Mouse (Mus musculus): Measurements from ENCODE around the gene Il12rb1. TPM values are rescaled to one million over a fixed set of nuclear protein-coding genes. Genes with fewer than 3 reads are reported as not detected.

Gene Il12rb1
- total RNA-seq (2021) = not detected
- long read RNA-seq, experiment 1 = 0 reads
- long read RNA-seq, experiment 2 = 0 reads

GRCm38 (mm10) chr8:70808239-70808638, at the start of gene Il12rb1:
TSS of gene Il12rb1 (plus strand) at chr8:70808449.
- no peak for DNase-seq (ENCODE audit: low spot score in 2 of 2)

GRCm38 (mm10) chr8:70758616-70759561, 49.4 kb upstream of the Il12rb1 start:
- peak in 1 of 2 experiments; percentile 14 for DNase-seq (ENCODE audit: low spot score in 2 of 2)

- no peak for DNase-seq (ENCODE audit: low spot score in 2 of 2)
Observed at GRCm38 (mm10) chr8:70760350-70760749, 47.9 kb upstream of the Il12rb1 start.

- DNase-seq (ENCODE audit: low spot score in 2 of 2) = peak; percentile 81 to 91
Observed at GRCm38 (mm10) chr8:70760775-70761406, 47.4 kb upstream of the Il12rb1 start, which contains the start of gene Mpv17l2. TSS of gene Mpv17l2 (minus strand) at chr8:70760946.

- no peak for DNase-seq (ENCODE audit: low spot score in 2 of 2)
Observed at GRCm38 (mm10) chr8:70762118-70762517, 46.1 kb upstream of the Il12rb1 start.

- DNase-seq (ENCODE audit: low spot score in 2 of 2) = no peak
Observed at GRCm38 (mm10) chr8:70763354-70763753, 44.9 kb upstream of the Il12rb1 start.

GRCm38 (mm10) chr8:70764026-70764425, 44.2 kb upstream of the Il12rb1 start:
- no peak for DNase-seq (ENCODE audit: low spot score in 2 of 2)

GRCm38 (mm10) chr8:70764676-70765075, 43.6 kb upstream of the Il12rb1 start:
- no peak for DNase-seq (ENCODE audit: low spot score in 2 of 2)

GRCm38 (mm10) chr8:70765329-70765728, 42.9 kb upstream of the Il12rb1 start:
- no peak for DNase-seq (ENCODE audit: low spot score in 2 of 2)

- peak in 1 of 2 experiments; percentile 49 for DNase-seq (ENCODE audit: low spot score in 2 of 2)
Observed at GRCm38 (mm10) chr8:70765838-70766570, 42.2 kb upstream of the Il12rb1 start.

- peak in 1 of 2 experiments; percentile 72 for DNase-seq (ENCODE audit: low spot score in 2 of 2)
Observed at GRCm38 (mm10) chr8:70766571-70767440, 41.4 kb upstream of the Il12rb1 start.

GRCm38 (mm10) chr8:70767503-70767902, 40.7 kb upstream of the Il12rb1 start:
- DNase-seq (ENCODE audit: low spot score in 2 of 2) = no peak

- DNase-seq (ENCODE audit: low spot score in 2 of 2) = no peak
Observed at GRCm38 (mm10) chr8:70768231-70768776, 39.9 kb upstream of the Il12rb1 start.

- DNase-seq (ENCODE audit: low spot score in 2 of 2) = peak in 1 of 2 experiments; percentile 36
Observed at GRCm38 (mm10) chr8:70768956-70769355, 39.3 kb upstream of the Il12rb1 start.

- peak; percentile 96 to 97 for DNase-seq (ENCODE audit: low spot score in 2 of 2)
Observed at GRCm38 (mm10) chr8:70769359-70769758, 38.9 kb upstream of the Il12rb1 start.

- DNase-seq (ENCODE audit: low spot score in 2 of 2) = no peak
Observed at GRCm38 (mm10) chr8:70769858-70770257, 38.4 kb upstream of the Il12rb1 start.

- DNase-seq (ENCODE audit: low spot score in 2 of 2) = no peak
Observed at GRCm38 (mm10) chr8:70770748-70771147, 37.5 kb upstream of the Il12rb1 start.

- DNase-seq (ENCODE audit: low spot score in 2 of 2) = no peak
Observed at GRCm38 (mm10) chr8:70771217-70771616, 37.0 kb upstream of the Il12rb1 start.

- DNase-seq (ENCODE audit: low spot score in 2 of 2) = peak in 1 of 2 experiments; percentile 16
Observed at GRCm38 (mm10) chr8:70772075-70772474, 36.2 kb upstream of the Il12rb1 start.

- DNase-seq (ENCODE audit: low spot score in 2 of 2) = no peak
Observed at GRCm38 (mm10) chr8:70772890-70773289, 35.4 kb upstream of the Il12rb1 start.

Data from gastrocnemius, postnatal 4 days (tissue).